Mouse (Mus musculus) forebrain, postnatal 0 days (tissue): ENCODE data around the gene Lrrc49. TPM values are rescaled to one million over a fixed set of nuclear protein-coding genes. Genes with fewer than 3 reads are reported as not detected.

ENCODE experiments used
- ATAC-seq: fragments of 200-750 bp; cut with Nextera tagmentation; 2 replicates; pipeline ENCODE4 v1.8.0; 2017; ENCODE audit warnings: mild to moderate bottlenecking, moderate library complexity
- DNase-seq: peaks from one replicate; pipeline ENCODE4 v3.0.0-alpha.2; 2015
- H3K27ac ChIP-seq: fragments of 300-500 bp; sonication (generic); 2 replicates; pipeline ENCODE4 v1.5.1; 2014; ENCODE audit warnings: low read depth, mild to moderate bottlenecking, antibody characterized with exemption, low read length, moderate library complexity, mixed read lengths
- H3K27me3 ChIP-seq: fragments of 300-500 bp; sonication (generic); 2 replicates; pipeline ENCODE4 v1.6.1; 2014; ENCODE audit warnings: mild to moderate bottlenecking, low read length, mixed read lengths; ENCODE audit not compliant: insufficient read depth
- H3K36me3 ChIP-seq: fragments of 300-500 bp; sonication (generic); 2 replicates; pipeline ENCODE4 v1.6.1; 2014; ENCODE audit warnings: mild to moderate bottlenecking, moderate library complexity; ENCODE audit not compliant: insufficient read depth
- H3K4me1 ChIP-seq: fragments of 300-500 bp; sonication (generic); 2 replicates; pipeline ENCODE4 v1.6.1; 2014; ENCODE audit warnings: antibody characterized with exemption; ENCODE audit not compliant: insufficient read depth
- H3K4me2 ChIP-seq: fragments of 300-500 bp; sonication (generic); 2 replicates; pipeline ENCODE4 v1.6.1; 2014; ENCODE audit warnings: low read depth, mild to moderate bottlenecking, moderate library complexity
- H3K4me3 ChIP-seq: fragments of 300-500 bp; sonication (generic); 2 replicates; pipeline ENCODE4 v1.5.1; 2014; ENCODE audit warnings: low read depth, low read length, mixed read lengths
- H3K9ac ChIP-seq: fragments of 300-500 bp; sonication (generic); 2 replicates; pipeline ENCODE4 v1.6.1; 2014; ENCODE audit warnings: mild to moderate bottlenecking
- H3K9me3 ChIP-seq: fragments of 300-500 bp; sonication (generic); 2 replicates; pipeline ENCODE4 v1.6.1; 2016; ENCODE audit warnings: low read length
- CTCF ChIP-seq: sonication (generic); IDR thresholded peaks from 2 replicates; pipeline ENCODE4 v1.5.1; 2016; ENCODE audit warnings: antibody characterized with exemption, control low read depth, low read depth
- WGBS: fragments of 180-500 bp; shearing (Covaris S2); extraction: QIAGEN DNeasy Blood & Tissue Kit; methylation state at CpG from one replicate; pipeline ENCODE4 v1.1.7; 2014; 5-methylcytosine and 5-hydroxymethylcytosine counted together
- polyA plus RNA-seq: library from polyadenylated mRNA; unstranded; fragments of >200 nt; fragmentation: Nextera tagmentation; extraction: Ambion mirVana; gene quantifications from 2 replicates; pipeline ENCODE4 v1.2.1, GENCODE M21; 2015
- total RNA-seq: library from RNA; depleted of rRNA; stranded (reverse); fragments of >200 nt; gene quantifications from 2 replicates; pipeline ENCODE4 v1.2.3, GENCODE M21; 2014

The Lrrc49 gene
- total and polyA plus RNA-seq, 2 experiments from 2014 or later = 69.6 to 85.6 TPM

DNA sequence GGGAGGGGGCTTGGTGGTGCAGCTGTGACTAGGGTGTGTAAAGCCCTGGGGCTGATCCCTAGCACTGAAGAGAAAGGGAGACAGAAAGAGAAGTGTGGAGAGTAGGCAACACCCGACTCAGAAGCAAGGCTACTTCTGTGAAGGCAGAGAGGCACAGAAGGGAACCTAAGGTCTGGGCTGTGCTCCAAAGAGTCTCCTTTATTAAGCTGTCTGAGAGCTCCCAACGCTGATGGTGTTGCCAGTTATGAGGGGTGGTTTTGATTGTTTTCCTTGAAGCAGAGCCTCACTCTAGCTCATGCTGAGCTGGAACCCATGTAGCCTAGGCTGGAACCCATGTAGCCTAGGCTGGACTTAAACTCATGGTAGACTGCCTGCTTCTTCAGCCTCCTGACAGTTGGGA, 25.0 kb downstream of the Lrrc49 start:
- no peak overlapping the region for H3K9ac ChIP-seq
- no peaks in the 10 kb centered on the region for H3K4me1 ChIP-seq
- no peaks in the 10 kb centered on the region for H3K9me3 ChIP-seq
- WGBS = 48% methylated on average over 2 of the region's 2 CpGs
- no peak overlapping the region for H3K27ac ChIP-seq
- ATAC-seq = no peak
- no peak overlapping the region for H3K4me2 ChIP-seq
- H3K36me3 ChIP-seq = peaks cover 31% of the 10 kb centered on the region
- TF ChIP-seq CTCF = no peak
- no peaks in the 10 kb centered on the region for H3K27me3 ChIP-seq
- DNase-seq = no peak
- no peak overlapping the region for H3K4me3 ChIP-seq

DNA sequence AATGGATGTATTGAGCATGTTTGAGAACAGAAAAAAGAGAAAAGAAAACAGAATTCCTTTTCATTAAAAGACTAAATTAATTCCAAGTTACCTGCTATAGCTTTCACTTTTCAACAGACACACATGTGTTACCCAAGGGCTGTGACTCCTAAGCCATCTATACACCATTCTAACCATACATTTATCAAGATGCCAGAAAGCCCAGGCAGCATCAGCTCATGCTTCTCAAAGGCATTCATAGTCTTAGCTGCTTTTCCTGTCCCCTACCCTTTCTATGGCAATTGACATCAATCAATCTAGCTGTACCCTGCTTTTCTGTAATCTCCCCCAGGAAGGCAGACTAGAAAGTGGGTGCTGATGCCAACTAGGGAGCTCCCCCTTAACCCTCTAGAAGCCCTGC, 34.4 kb downstream of the Lrrc49 start:
- H3K36me3 ChIP-seq = peaks cover 15% of the 10 kb centered on the region
- H3K4me2 ChIP-seq = no peak overlapping the region
- no peak overlapping the region for H3K4me3 ChIP-seq
- no peak overlapping the region for H3K27ac ChIP-seq
- ATAC-seq = no peak
- no peaks in the 10 kb centered on the region for H3K9me3 ChIP-seq
- H3K9ac ChIP-seq = no peak overlapping the region
- no peak for DNase-seq
- no peaks in the 10 kb centered on the region for H3K27me3 ChIP-seq
- no peak for TF ChIP-seq CTCF
- peaks cover 8% of the 10 kb centered on the region; the same call in 1 of the 2 replicates for H3K4me1 ChIP-seq

DNA sequence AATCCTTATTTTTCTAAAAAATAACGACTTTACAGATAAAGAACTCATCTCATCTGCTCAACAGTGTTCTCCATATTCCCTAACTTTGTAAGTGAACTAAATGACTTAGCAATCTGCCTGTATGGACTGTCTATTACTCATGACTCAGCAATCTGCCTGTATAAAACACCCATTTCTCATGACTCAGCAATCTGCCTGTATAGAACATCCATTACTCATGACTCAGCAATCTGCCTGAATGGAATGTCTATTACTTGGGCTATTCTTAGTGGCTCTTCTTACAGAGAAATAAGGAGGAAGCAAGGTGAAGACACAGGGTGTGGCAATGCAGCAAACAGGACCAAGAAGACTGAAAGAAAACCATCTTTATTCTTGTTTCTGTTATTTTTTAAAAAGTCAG, 34.8 kb downstream of the Lrrc49 start:
- Histone ChIP-seq H3K36me3 (peaks cover 13% of the 10 kb centered on the region), H3K4me2 (no peak overlapping the region), H3K4me3 (no peak overlapping the region), H3K9me3 (no peaks in the 10 kb centered on the region), H3K9ac (no peak overlapping the region), H3K4me1 (peaks cover 8% of the 10 kb centered on the region; the same call in 1 of the 2 replicates), H3K27ac (no peak overlapping the region), H3K27me3 (no peaks in the 10 kb centered on the region)
- DNase-seq (no peak), ATAC-seq (no peak)
- WGBS = 94% methylated on average over 1 of the region's 1 CpGs
- TF ChIP-seq CTCF = no peak

DNA sequence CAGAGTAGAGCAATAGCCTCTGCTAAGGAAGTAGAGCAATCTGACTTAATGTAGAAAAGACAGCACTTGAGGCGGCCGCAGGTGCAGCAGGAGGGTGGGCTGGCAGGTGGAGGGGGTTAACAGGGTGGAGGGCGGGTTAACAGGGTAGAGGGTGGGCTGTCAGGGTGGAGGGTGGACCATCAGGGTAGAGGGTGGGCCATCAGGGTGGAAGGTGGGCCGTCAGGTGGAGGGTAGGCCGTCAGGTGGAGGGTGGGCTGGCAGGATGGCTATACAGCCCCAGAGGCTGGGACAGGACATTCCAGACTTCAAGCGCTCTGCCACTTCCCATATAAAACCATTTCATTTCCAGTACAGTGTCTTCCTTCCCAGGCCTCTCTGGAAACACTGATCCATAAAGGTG, 37.7 kb downstream of the Lrrc49 start:
- ATAC-seq = no peak

DNA sequence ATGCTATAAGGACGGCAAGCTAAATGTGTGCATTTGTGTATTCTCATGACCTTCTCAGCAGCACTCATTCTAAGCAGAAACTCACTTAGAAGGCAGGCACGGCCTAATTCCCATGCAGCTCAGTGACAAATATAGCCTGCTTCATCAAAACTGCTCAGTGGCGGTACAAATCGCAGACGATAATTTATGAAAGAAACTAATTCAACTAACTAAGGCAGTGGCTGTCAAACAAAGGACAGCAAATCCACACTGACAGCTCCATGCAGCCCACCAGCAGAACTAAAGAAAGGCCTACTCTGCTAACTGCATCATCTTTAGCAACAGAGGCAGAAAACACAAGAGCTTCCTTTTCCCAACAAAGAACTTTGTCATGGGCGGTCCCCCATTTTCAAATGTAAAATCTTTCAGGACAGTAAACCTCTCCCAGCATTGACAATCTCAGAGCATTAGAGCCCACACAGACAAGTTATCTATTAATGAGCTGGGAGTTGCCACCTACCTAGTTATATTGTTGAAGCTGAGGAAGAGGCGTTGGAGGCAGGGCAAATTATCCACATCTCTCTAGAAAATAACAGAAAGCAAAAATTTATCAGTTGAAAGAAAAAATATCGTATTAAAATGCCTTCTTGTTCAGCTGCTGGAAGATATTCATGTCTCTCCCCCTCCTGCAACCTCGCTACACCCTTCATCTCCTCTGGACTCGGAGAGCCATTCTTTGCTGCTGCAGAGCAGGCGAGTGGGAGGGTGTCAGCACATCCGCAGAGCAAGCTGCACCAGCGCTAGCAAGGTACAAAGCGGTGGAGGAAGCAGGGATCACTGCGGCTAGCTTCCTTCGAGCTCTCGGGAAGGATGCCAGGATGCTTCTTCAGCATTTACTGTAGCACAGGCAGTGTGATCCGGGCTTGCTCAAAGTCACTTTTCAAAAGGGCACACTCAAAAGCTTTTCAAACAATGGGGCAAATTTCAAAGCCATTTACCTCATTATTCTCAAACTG, 38.7 kb downstream of the Lrrc49 start:
- ATAC-seq = peak; percentile 77
- Histone ChIP-seq H3K36me3 (peaks cover 7% of the 10 kb centered on the region), H3K4me3 (peak overlapping the region; percentile 18; the same call in 1 of the 2 replicates), H3K4me1 (peaks cover 8% of the 10 kb centered on the region; the same call in 1 of the 2 replicates), H3K27ac (peak overlapping the region; percentile 82), H3K4me2 (peak overlapping the region; percentile 46), H3K9ac (peak overlapping the region; percentile 53), H3K9me3 (no peaks in the 10 kb centered on the region), H3K27me3 (no peaks in the 10 kb centered on the region)
- no peak for TF ChIP-seq CTCF
- WGBS = 10% methylated on average over 18 of the region's 18 CpGs
- DNase-seq = peak; percentile 68

More for the DNA sequence above, 37.7 kb downstream of the Lrrc49 start:
- Histone ChIP-seq H3K4me2 (no peak overlapping the region), H3K9me3 (no peaks in the 10 kb centered on the region), H3K4me1 (peaks cover 8% of the 10 kb centered on the region; the same call in 1 of the 2 replicates), H3K4me3 (no peak overlapping the region), H3K9ac (no peak overlapping the region), H3K27ac (0 out of 2 replicates have a peak overlapping the region, but pooled peaks have one; percentile 40), H3K27me3 (no peaks in the 10 kb centered on the region), H3K36me3 (peaks cover 7% of the 10 kb centered on the region; the same call in 1 of the 2 replicates)
- WGBS = 74% methylated on average over 6 of the region's 6 CpGs
- TF ChIP-seq CTCF = no peak
- DNase-seq = no peak

- H3K4me2 ChIP-seq = no peak overlapping the region
- 51% methylated on average over 2 of the region's 2 CpGs for WGBS
These were observed 54.4 kb downstream of the Lrrc49 start for GRCm38 (mm10) chr9:60633601-60634000.

GRCm38 (mm10) chr9:60626311-60626791, 61.6 kb downstream of the Lrrc49 start:
- Histone ChIP-seq H3K9me3 (no peaks in the 10 kb centered on the region), H3K4me1 (no peaks in the 10 kb centered on the region), H3K27ac (peak overlapping the region; percentile 45; the same call in 1 of the 2 replicates), H3K36me3 (no peaks in the 10 kb centered on the region), H3K9ac (no peak overlapping the region), H3K4me2 (no peak overlapping the region), H3K4me3 (no peak overlapping the region), H3K27me3 (no peaks in the 10 kb centered on the region)
- TF ChIP-seq CTCF = no peak
- ATAC-seq = peak; percentile 29; the same call in 1 of the 2 replicates
- no peak for DNase-seq
- 45% methylated on average over 7 of the region's 7 CpGs for WGBS

More at GRCm38 (mm10) chr9:60633601-60634000, 54.4 kb downstream of the Lrrc49 start:
- no peak for DNase-seq
- no peaks in the 10 kb centered on the region for H3K36me3 ChIP-seq
- no peak overlapping the region for H3K9ac ChIP-seq
- H3K27ac ChIP-seq = no peak overlapping the region
- ATAC-seq = no peak
- H3K9me3 ChIP-seq = no peaks in the 10 kb centered on the region
- no peaks in the 10 kb centered on the region for H3K4me1 ChIP-seq
- TF ChIP-seq CTCF = no peak
- H3K4me3 ChIP-seq = no peak overlapping the region
- no peaks in the 10 kb centered on the region for H3K27me3 ChIP-seq
